Mouse (Mus musculus): Measurements from ENCODE around the gene Rbbp4.

DNA sequence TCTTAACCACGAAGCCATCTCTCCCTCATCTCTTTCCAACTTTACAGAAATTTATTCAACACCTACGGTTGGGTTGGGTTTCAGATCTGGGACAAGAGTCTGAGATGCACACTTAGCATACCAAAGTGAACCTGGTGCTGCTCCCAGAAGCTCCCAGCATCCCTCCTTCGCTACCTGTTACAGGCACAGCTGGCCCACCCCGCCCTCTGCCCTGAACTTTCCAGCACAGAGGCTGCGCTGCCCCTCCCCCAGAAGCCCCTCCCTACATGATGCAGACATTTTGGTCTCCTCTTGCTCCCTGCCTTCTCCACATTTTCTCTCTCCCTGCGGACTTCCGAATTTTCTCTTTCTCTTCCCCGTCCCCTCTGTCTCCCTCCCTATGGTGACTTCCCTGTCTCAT is 46.0 kb upstream of the Rbbp4 start:
- TF ChIP-seq MAFK (IDR thresholded peaks at IDR 0.05; ENCODE audit: insufficient read depth, low read depth, low read length) (no peak), HCFC1 (IDR thresholded peaks at IDR 0.05; ENCODE audit: borderline replicate concordance, insufficient read depth, low read length) (0 out of 2 replicates have a peak, but pooled peaks have one; percentile 39)
